Mouse (Mus musculus) liver, embryonic 13.5 days (tissue): Measurements from ENCODE around the gene Xrn2. TPM values are rescaled to one million over a fixed set of nuclear protein-coding genes. Genes with fewer than 3 reads are reported as not detected.
A peak's percentile ranks its signal among the peaks of the same experiment; 100 is the strongest.
"Not testable (repeated sequence)": the region's sequence is repeated elsewhere in the genome, so short reads cannot be mapped to it uniquely, and the experiment has no call there.

Experiments
- ATAC-seq: fragments of 200-750 bp; cut with Nextera tagmentation; 2 replicates; pipeline ENCODE4 v1.8.0; 2017; ENCODE audit warnings: low read depth, mild to moderate bottlenecking, moderate number of reproducible peaks, moderate library complexity
- DNase-seq: peaks from one replicate; pipeline ENCODE4 v3.0.0; 2022
- H3K27ac ChIP-seq: fragments of 300-500 bp; sonication (generic); 2 replicates; pipeline ENCODE4 v1.5.1; 2015; ENCODE audit warnings: moderate library complexity, mild to moderate bottlenecking, inconsistent platforms
- H3K27me3 ChIP-seq: fragments of 300-500 bp; sonication (generic); 2 replicates; pipeline ENCODE4 v1.6.1; 2015; ENCODE audit warnings: mild to moderate bottlenecking, inconsistent platforms
- H3K36me3 ChIP-seq: fragments of 300-500 bp; sonication (generic); 2 replicates; pipeline ENCODE4 v1.6.1; 2015; ENCODE audit warnings: mild to moderate bottlenecking, inconsistent platforms
- H3K4me1 ChIP-seq: fragments of 300-500 bp; sonication (generic); replicated peaks from 2 replicates; pipeline ENCODE4 v1.6.1; 2015; ENCODE audit warnings: inconsistent platforms
- H3K4me2 ChIP-seq: fragments of 300-500 bp; sonication (generic); 2 replicates; pipeline ENCODE4 v1.6.1; 2015; ENCODE audit warnings: inconsistent platforms, mild to moderate bottlenecking, moderate library complexity
- H3K4me3 ChIP-seq: fragments of 300-500 bp; sonication (generic); replicated peaks from 2 replicates; pipeline ENCODE4 v1.5.1; 2015; ENCODE audit warnings: mild to moderate bottlenecking, inconsistent platforms
- H3K9ac ChIP-seq: fragments of 300-500 bp; sonication (generic); 2 replicates; pipeline ENCODE4 v1.6.1; 2015; ENCODE audit warnings: mild to moderate bottlenecking, inconsistent platforms
- H3K9me3 ChIP-seq: fragments of 300-500 bp; sonication (generic); replicated peaks from 2 replicates; pipeline ENCODE4 v1.6.1; 2016; ENCODE audit warnings: inconsistent platforms
- WGBS: fragments of 180-500 bp; shearing (Covaris S2); methylation state at CpG from one replicate; pipeline ENCODE4 v1.1.7; 2015; ENCODE audit not compliant: insufficient replicate concordance; 5-methylcytosine and 5-hydroxymethylcytosine counted together
- polyA plus RNA-seq: library from polyadenylated mRNA; unstranded; fragments of >200 nt; fragmentation: Nextera tagmentation; extraction: Ambion mirVana; gene quantifications from 2 replicates; pipeline ENCODE4 v1.2.1, GENCODE M21; 2015

Gene Xrn2
- polyA plus RNA-seq, 1 experiment from 2014 or later: 38.6 TPM

GRCm38 (mm10) chr2:147012141-147012622 lies 614 bp upstream of the Xrn2 start:
- no peak for DNase-seq
- Histone ChIP-seq H3K4me2 (peak overlapping the region; percentile 92), H3K36me3 (peaks cover 2% of the 10 kb centered on the region; the same call in 1 of the 2 replicates), H3K9ac (peak overlapping the region; percentile 88), H3K27me3 (no peaks in the 10 kb centered on the region), H3K4me1 (peaks cover 41% of the 10 kb centered on the region), H3K9me3 (no peaks in the 10 kb centered on the region), H3K27ac (peak overlapping the region; percentile 92), H3K4me3 (peak overlapping the region; percentile 93)
- ATAC-seq: no peak
- WGBS: 31% methylated on average over 7 of the region's 7 CpGs

- Histone ChIP-seq H3K36me3 (peaks cover 2% of the 10 kb centered on the region; the same call in 1 of the 2 replicates), H3K4me2 (peak overlapping the region; percentile 92), H3K4me1 (peaks cover 43% of the 10 kb centered on the region), H3K9me3 (no peaks in the 10 kb centered on the region), H3K27me3 (no peaks in the 10 kb centered on the region), H3K27ac (peak overlapping the region; percentile 92), H3K9ac (peak overlapping the region; percentile 88), H3K4me3 (peak overlapping the region; percentile 93)
- peak; percentile 78 for ATAC-seq
- peak; percentile 64 for DNase-seq
- under 1% methylated on average over 59 of the region's 59 CpGs for WGBS
Measured at GRCm38 (mm10) chr2:147013194-147013969, 586 bp downstream of the Xrn2 start.

- ATAC-seq: no peak
- peak overlapping the region; percentile 92 for H3K4me2 ChIP-seq
- DNase-seq: no peak
- 26% methylated on average over 15 of the region's 15 CpGs for WGBS
- peaks cover 2% of the 10 kb centered on the region; the same call in 1 of the 2 replicates for H3K36me3 ChIP-seq
- peaks cover 45% of the 10 kb centered on the region for H3K4me1 ChIP-seq
- H3K27me3 ChIP-seq: no peaks in the 10 kb centered on the region
- no peaks in the 10 kb centered on the region for H3K9me3 ChIP-seq
- peak overlapping the region; percentile 88 for H3K9ac ChIP-seq
- H3K4me3 ChIP-seq: peak overlapping the region; percentile 93
- peak overlapping the region; percentile 92 for H3K27ac ChIP-seq
Measured at GRCm38 (mm10) chr2:147014101-147014886, 1.5 kb downstream of the Xrn2 start.

- H3K9ac ChIP-seq, H3K27ac ChIP-seq, H3K4me1 ChIP-seq, ATAC-seq, H3K27me3 ChIP-seq, DNase-seq, H3K9me3 ChIP-seq, H3K4me2 ChIP-seq, H3K4me3 ChIP-seq: not testable (repeated sequence)
- H3K36me3 ChIP-seq: peaks cover 14% of the 10 kb centered on the region
- WGBS: 77% methylated on average over 1 of the region's 1 CpGs
Measured at GRCm38 (mm10) chr2:147022041-147022440, 9.2 kb downstream of the Xrn2 start.

- no peak overlapping the region for H3K4me2 ChIP-seq
- DNase-seq (no peak), ATAC-seq (no peak)
- H3K9ac ChIP-seq: no peak overlapping the region
- H3K4me1 ChIP-seq: peaks cover 6% of the 10 kb centered on the region; the same call in 1 of the 2 replicates
- no peak overlapping the region for H3K27ac ChIP-seq
- H3K36me3 ChIP-seq: peaks cover 18% of the 10 kb centered on the region
- H3K27me3 ChIP-seq: no peaks in the 10 kb centered on the region
- no peak overlapping the region for H3K4me3 ChIP-seq
- H3K9me3 ChIP-seq: no peaks in the 10 kb centered on the region
- WGBS: 84% methylated on average over 5 of the region's 5 CpGs
Measured at GRCm38 (mm10) chr2:147023067-147023466, 10.3 kb downstream of the Xrn2 start.

- WGBS: 47% methylated on average over 4 of the region's 4 CpGs
- Histone ChIP-seq H3K36me3 (peaks cover 19% of the 10 kb centered on the region), H3K27me3 (no peaks in the 10 kb centered on the region), H3K4me1 (peaks cover 4% of the 10 kb centered on the region; the same call in 1 of the 2 replicates), H3K4me3 (no peak overlapping the region), H3K4me2 (no peak overlapping the region), H3K9me3 (no peaks in the 10 kb centered on the region), H3K9ac (no peak overlapping the region), H3K27ac (no peak overlapping the region)
- ATAC-seq (no peak), DNase-seq (no peak)
Measured at GRCm38 (mm10) chr2:147023560-147023959, 10.8 kb downstream of the Xrn2 start.

GRCm38 (mm10) chr2:147033065-147033464 lies 20.3 kb downstream of the Xrn2 start:
- H3K9ac ChIP-seq: no peak overlapping the region
- DNase-seq (no peak), ATAC-seq (no peak)
- H3K9me3 ChIP-seq: no peaks in the 10 kb centered on the region
- H3K4me1 ChIP-seq: no peaks in the 10 kb centered on the region
- WGBS: 63% methylated on average over 2 of the region's 2 CpGs
- peaks cover 51% of the 10 kb centered on the region for H3K36me3 ChIP-seq
- H3K4me2 ChIP-seq: no peak overlapping the region
- no peak overlapping the region for H3K27ac ChIP-seq
- no peaks in the 10 kb centered on the region for H3K27me3 ChIP-seq
- H3K4me3 ChIP-seq: no peak overlapping the region

- no peak overlapping the region for H3K9ac ChIP-seq
- no peaks in the 10 kb centered on the region for H3K9me3 ChIP-seq
- H3K4me1 ChIP-seq: no peaks in the 10 kb centered on the region
- DNase-seq (no peak), ATAC-seq (no peak)
- no peak overlapping the region for H3K27ac ChIP-seq
- H3K36me3 ChIP-seq: peaks cover 43% of the 10 kb centered on the region
- H3K4me2 ChIP-seq: no peak overlapping the region
- no peaks in the 10 kb centered on the region for H3K27me3 ChIP-seq
- 90% methylated on average over 2 of the region's 2 CpGs for WGBS
- H3K4me3 ChIP-seq: no peak overlapping the region
Measured at GRCm38 (mm10) chr2:147035864-147036263, 23.1 kb downstream of the Xrn2 start.

- no peak for DNase-seq
- no peaks in the 10 kb centered on the region for H3K27me3 ChIP-seq
- H3K36me3 ChIP-seq: peaks cover 49% of the 10 kb centered on the region
- no peak overlapping the region for H3K9ac ChIP-seq
- H3K4me1 ChIP-seq: no peaks in the 10 kb centered on the region
- no peak overlapping the region for H3K4me3 ChIP-seq
- H3K27ac ChIP-seq: no peak overlapping the region
- no peak overlapping the region for H3K4me2 ChIP-seq
- no peaks in the 10 kb centered on the region for H3K9me3 ChIP-seq
- WGBS: 79% methylated on average over 3 of the region's 3 CpGs
- ATAC-seq: no peak
Measured at GRCm38 (mm10) chr2:147047051-147047450, 34.3 kb downstream of the Xrn2 start.

- no peaks in the 10 kb centered on the region for H3K27me3 ChIP-seq
- H3K36me3 ChIP-seq: peaks cover 48% of the 10 kb centered on the region
- no peaks in the 10 kb centered on the region for H3K9me3 ChIP-seq
- DNase-seq (no peak), ATAC-seq (no peak)
- H3K4me3 ChIP-seq: no peak overlapping the region
- no peak overlapping the region for H3K9ac ChIP-seq
- no peaks in the 10 kb centered on the region for H3K4me1 ChIP-seq
- no peak overlapping the region for H3K4me2 ChIP-seq
- H3K27ac ChIP-seq: no peak overlapping the region
- WGBS: 81% methylated on average over 2 of the region's 2 CpGs
Measured at GRCm38 (mm10) chr2:147053229-147053892, 40.6 kb downstream of the Xrn2 start.
